Mouse (Mus musculus): Measurements from ENCODE around the gene Degs2.
"Not testable (repeated sequence)": the region's sequence is repeated elsewhere in the genome, so short reads cannot be mapped to it uniquely, and the experiment has no call there.

The Degs2 gene

GRCm38 (mm10) chr12:108702185-108702584 is at the start of gene Degs2:
Gene Degs2, minus strand, starts transcription at chr12:108702315.
- peak; percentile 27 for DNase-seq (ENCODE audit: low spot score)

GRCm38 (mm10) chr12:108751790-108752189 is 49.7 kb upstream of the Degs2 start:
- DNase-seq (ENCODE audit: low spot score): peak; percentile 29

GRCm38 (mm10) chr12:108750226-108750625 is 48.1 kb upstream of the Degs2 start:
- no peak for DNase-seq (ENCODE audit: low spot score)

- no peak for DNase-seq (ENCODE audit: low spot score)
Observed at GRCm38 (mm10) chr12:108749454-108749853, 47.3 kb upstream of the Degs2 start.

GRCm38 (mm10) chr12:108749019-108749418 is 46.9 kb upstream of the Degs2 start:
- no peak for DNase-seq (ENCODE audit: low spot score)

- no peak for DNase-seq (ENCODE audit: low spot score)
Observed at GRCm38 (mm10) chr12:108745990-108746389, 43.9 kb upstream of the Degs2 start.

- no peak for DNase-seq (ENCODE audit: low spot score)
Observed at GRCm38 (mm10) chr12:108742241-108742640, 40.1 kb upstream of the Degs2 start.

- DNase-seq (ENCODE audit: low spot score): no peak
Observed at GRCm38 (mm10) chr12:108741472-108741871, 39.4 kb upstream of the Degs2 start.

GRCm38 (mm10) chr12:108738745-108739144 is 36.6 kb upstream of the Degs2 start:
- no peak for DNase-seq (ENCODE audit: low spot score)

- DNase-seq (ENCODE audit: low spot score): no peak
Observed at GRCm38 (mm10) chr12:108737838-108738237, 35.7 kb upstream of the Degs2 start.

- no peak for DNase-seq (ENCODE audit: low spot score)
Observed at GRCm38 (mm10) chr12:108734386-108734785, 32.3 kb upstream of the Degs2 start.

- DNase-seq (ENCODE audit: low spot score): no peak
Observed at GRCm38 (mm10) chr12:108723841-108724240, 21.7 kb upstream of the Degs2 start.

GRCm38 (mm10) chr12:108722464-108722863 is 20.3 kb upstream of the Degs2 start:
- no peak for DNase-seq (ENCODE audit: low spot score)

- DNase-seq (ENCODE audit: low spot score): no peak
Observed at GRCm38 (mm10) chr12:108718485-108718884, 16.4 kb upstream of the Degs2 start.

- DNase-seq (ENCODE audit: low spot score): no peak
Observed at GRCm38 (mm10) chr12:108715854-108716253, 13.7 kb upstream of the Degs2 start.

GRCm38 (mm10) chr12:108713972-108714371 is 11.9 kb upstream of the Degs2 start:
- DNase-seq (ENCODE audit: low spot score): not testable (repeated sequence)

- no peak for DNase-seq (ENCODE audit: low spot score)
Observed at GRCm38 (mm10) chr12:108712481-108712880, 10.4 kb upstream of the Degs2 start.

- DNase-seq (ENCODE audit: low spot score): no peak
Observed at GRCm38 (mm10) chr12:108710861-108711615, 8.9 kb upstream of the Degs2 start.

- DNase-seq (ENCODE audit: low spot score): no peak
Observed at GRCm38 (mm10) chr12:108709964-108710765, 8.1 kb upstream of the Degs2 start.

GRCm38 (mm10) chr12:108709386-108709785 is 7.3 kb upstream of the Degs2 start:
- DNase-seq (ENCODE audit: low spot score): no peak

- peak; percentile 59 for DNase-seq (ENCODE audit: low spot score)
Observed at GRCm38 (mm10) chr12:108706129-108706528, 4.0 kb upstream of the Degs2 start.

GRCm38 (mm10) chr12:108705486-108705885 is 3.4 kb upstream of the Degs2 start:
- no peak for DNase-seq (ENCODE audit: low spot score)

GRCm38 (mm10) chr12:108701221-108701620 is 894 bp downstream of the Degs2 start:
- DNase-seq (ENCODE audit: low spot score): no peak

All from retina, embryonic 14.5 days (tissue).